Mouse (Mus musculus): ENCODE measurements around the gene Ncoa1.

DNA sequence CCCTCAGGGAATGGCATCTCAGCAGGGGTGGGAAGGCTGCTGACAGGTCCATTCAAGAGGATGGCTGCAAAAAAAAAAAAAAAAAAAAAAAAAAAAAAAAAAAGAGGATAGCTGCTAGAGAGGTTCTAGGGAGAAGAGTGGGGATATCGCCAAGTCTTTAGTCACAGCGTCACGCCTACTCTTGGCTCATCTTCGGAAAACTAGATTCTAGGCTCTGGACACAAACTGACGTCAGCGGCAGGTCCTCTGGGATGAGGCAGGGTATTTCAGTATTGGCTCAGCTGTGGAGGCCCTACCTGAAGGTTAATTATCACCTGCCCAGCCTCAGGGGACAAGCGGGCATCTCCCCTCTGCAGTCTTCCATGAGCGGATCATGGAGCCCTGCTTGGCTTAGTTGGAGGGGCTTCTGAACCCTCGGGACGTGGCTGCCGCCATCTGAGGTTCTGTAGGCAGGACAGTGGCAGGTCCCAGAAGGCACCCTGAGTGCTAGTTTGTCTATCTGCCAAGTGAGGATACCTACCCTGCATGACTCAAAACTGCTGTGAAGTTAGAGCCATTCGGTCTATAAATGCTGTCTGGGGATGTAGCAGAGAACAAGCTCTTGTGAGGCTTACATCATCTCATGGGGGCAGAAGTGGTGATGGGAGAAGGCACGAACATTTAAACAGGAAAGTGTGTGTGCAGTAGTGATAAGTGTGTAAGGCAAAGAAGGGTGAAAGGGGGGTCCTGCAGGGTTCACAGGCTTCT, 275.4 kb downstream of the Ncoa1 start:
- TF ChIP-seq CTCF (IDR thresholded peaks at IDR 0.05; ENCODE audit: low read depth) (no peak), EP300 (IDR thresholded peaks at IDR 0.05; ENCODE audit: low read depth) (no peak)

Measured in liver, embryonic 14.5 days (tissue).